Mouse (Mus musculus) gastrocnemius, postnatal 10 days (tissue): ENCODE measurements around the gene Alas2. TPM values are rescaled to one million over a fixed set of nuclear protein-coding genes. Genes with fewer than 3 reads are reported as not detected.

Experiments
- microRNA-seq, 2 experiments: library from miRNA; unstranded; fragments of <30 nt; microRNA quantifications; one replicate each; pipeline ENCODE4 v1.2.0; 2021
- total RNA-seq, 2 experiments: library from RNA; stranded (reverse); gene quantifications; 2 replicates each; pipeline ENCODE4 v1.2.3; 2021

Gene Alas2
- total RNA-seq, 2 experiments from 2014 or later, result 12.7 to 23.6 TPM

Small RNA genes within 50 kb of the gene (microRNA-seq; reads per million reads assigned to microRNA genes)
- 0 reads per million in 2 experiments for gene Mir3620

Other genes starting within 250 kb of the Alas2 start
- 1 to 10 TPM; 6.0 to 6.1 TPM for gene Tmem29, start 88.2 kb upstream of the Alas2 start, total RNA-seq
- 10 to 100 TPM in 1 of 2 experiments, 1 to 10 TPM in 1; 6.9 to 13.6 TPM for gene Pfkfb1, start 40.9 kb downstream of the Alas2 start, total RNA-seq
- gene Apex2, start 42.5 kb downstream of the Alas2 start, total RNA-seq, result 10 to 100 TPM in 1 of 2 experiments, 1 to 10 TPM in 1; 8.6 to 10.9 TPM
- gene Tro, start 110.2 kb downstream of the Alas2 start, total RNA-seq, result 1 to 10 TPM; 2.5 to 5.1 TPM